In genomic region chr6:36907191-36907590, GRCm38 (mm10) we compare ENCODE assay signal across 23 mouse cellular contexts.
"Had no signal": no experiment of that assay in that cellular context is flagged by ENCODE, and none has a peak within 500 bp of the region (broad histone marks: within the 10 kb centered on the region; RNA-seq: fewer than 3 reads in every experiment).

No protein-coding gene starts in this region.

- H3K4me3 ChIP-seq: heart, adult 2 months; heart, embryonic 13.5 days; heart, embryonic 15.5 days; hindbrain, embryonic 13.5 days; hindbrain, embryonic 15.5 days; kidney, embryonic 15.5 days; limb, embryonic 12.5 days; liver, embryonic 12.5 days had no signal

- H3K27ac ChIP-seq: heart, adult 2 months; heart, embryonic 13.5 days; heart, embryonic 15.5 days; hindbrain, embryonic 13.5 days; hindbrain, embryonic 15.5 days; hindbrain, postnatal 0 days; kidney, embryonic 15.5 days; kidney, postnatal 0 days; limb, embryonic 12.5 days; liver, embryonic 12.5 days; liver, embryonic 14.5 days had no signal

- DNase-seq: gastrocnemius, postnatal 14 days; gastrocnemius, postnatal 36 days; heart, adult 2 months; heart, postnatal 14 days; heart, postnatal 36 days; kidney, adult 11 months; kidney, adult 2 months; kidney, adult 9 months; kidney, postnatal 14 days; kidney, postnatal 36 days; layer of hippocampus, adult 9-11 months; layer of hippocampus, postnatal 36 days; left cerebral cortex, postnatal 4 days had no signal
